Mouse (Mus musculus) neural tube, embryonic 11.5 days (tissue): ENCODE results near the gene Dnajc3. TPM values are rescaled to one million over a fixed set of nuclear protein-coding genes. Genes with fewer than 3 reads are reported as not detected.

Experiments
- ATAC-seq: fragments of 200-750 bp; cut with Nextera tagmentation; 2 replicates; pipeline ENCODE4 v1.8.0; 2017; ENCODE audit warnings: moderate number of reproducible peaks, mild to moderate bottlenecking, moderate TSS enrichment, moderate library complexity; ENCODE audit not compliant: insufficient read depth, low FRiP score, low TSS enrichment
- DNase-seq: peaks from one replicate; pipeline ENCODE4 v3.0.0-alpha.2; 2015; ENCODE audit warnings: low spot score
- H3K27ac ChIP-seq: fragments of 300-500 bp; sonication (generic); 2 replicates; pipeline ENCODE4 v1.5.1; 2014; ENCODE audit warnings: low read depth, mild to moderate bottlenecking, low read length
- H3K27me3 ChIP-seq: fragments of 300-500 bp; sonication (generic); 2 replicates; pipeline ENCODE4 v1.6.1; 2014; ENCODE audit warnings: mild to moderate bottlenecking, low read length, mixed read lengths; ENCODE audit not compliant: control insufficient read depth, insufficient read depth
- H3K36me3 ChIP-seq: fragments of 300-500 bp; sonication (generic); 2 replicates; pipeline ENCODE4 v1.6.1; 2014; ENCODE audit warnings: mild to moderate bottlenecking, low read length, moderate library complexity, mixed read lengths; ENCODE audit not compliant: control insufficient read depth, insufficient read depth
- H3K4me1 ChIP-seq: fragments of 300-500 bp; sonication (generic); 2 replicates; pipeline ENCODE4 v1.6.1; 2014; ENCODE audit warnings: low read length, mixed read lengths; ENCODE audit not compliant: control insufficient read depth, insufficient read depth
- H3K4me2 ChIP-seq: fragments of 300-500 bp; sonication (generic); 2 replicates; pipeline ENCODE4 v1.6.1; 2014; ENCODE audit warnings: low read depth, mild to moderate bottlenecking, moderate library complexity
- H3K4me3 ChIP-seq: fragments of 300-500 bp; sonication (generic); 2 replicates; pipeline ENCODE4 v1.5.1; 2014; ENCODE audit warnings: low read depth, low read length
- H3K9ac ChIP-seq: fragments of 300-500 bp; sonication (generic); 2 replicates; pipeline ENCODE4 v1.6.1; 2014; ENCODE audit warnings: mild to moderate bottlenecking, low read length
- H3K9me3 ChIP-seq: fragments of 300-500 bp; sonication (generic); 2 replicates; pipeline ENCODE4 v1.6.1; 2016; ENCODE audit warnings: low read length; ENCODE audit not compliant: control insufficient read depth
- WGBS: fragments of 180-500 bp; shearing (Covaris S2); extraction: QIAGEN DNeasy Blood & Tissue Kit; methylation state at CpG from one replicate; pipeline ENCODE4 v1.1.7; 2014; 5-methylcytosine and 5-hydroxymethylcytosine counted together
- polyA plus RNA-seq: library from polyadenylated mRNA; unstranded; fragments of >200 nt; fragmentation: Nextera tagmentation; extraction: Ambion mirVana; gene quantifications from 2 replicates; pipeline ENCODE4 v1.2.1, GENCODE M21; 2014

Dnajc3 gene
- polyA plus RNA-seq, 1 experiment from 2014 or later: 36.0 TPM

DNA sequence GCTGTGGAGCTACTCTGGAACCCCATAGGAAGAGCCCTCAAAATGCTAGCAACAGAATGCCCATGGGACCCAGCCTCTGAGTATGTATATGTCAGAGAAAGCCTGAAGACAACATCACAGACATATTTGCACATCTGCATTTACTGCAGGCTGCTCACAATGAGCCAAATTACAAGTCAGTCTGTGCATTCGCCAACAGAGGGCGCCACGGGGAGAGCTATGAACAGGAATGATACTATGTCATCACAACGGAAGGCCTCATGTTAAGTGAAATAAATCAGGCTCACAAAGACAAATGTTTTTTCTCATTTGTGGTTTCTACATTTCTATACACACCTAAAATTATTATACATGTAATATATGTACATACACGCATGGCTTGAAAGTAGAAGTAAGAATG is 88.1 kb downstream of the Dnajc3 start:
- 68% methylated on average over 5 of the region's 5 CpGs for WGBS
- DNase-seq: no peak

DNA sequence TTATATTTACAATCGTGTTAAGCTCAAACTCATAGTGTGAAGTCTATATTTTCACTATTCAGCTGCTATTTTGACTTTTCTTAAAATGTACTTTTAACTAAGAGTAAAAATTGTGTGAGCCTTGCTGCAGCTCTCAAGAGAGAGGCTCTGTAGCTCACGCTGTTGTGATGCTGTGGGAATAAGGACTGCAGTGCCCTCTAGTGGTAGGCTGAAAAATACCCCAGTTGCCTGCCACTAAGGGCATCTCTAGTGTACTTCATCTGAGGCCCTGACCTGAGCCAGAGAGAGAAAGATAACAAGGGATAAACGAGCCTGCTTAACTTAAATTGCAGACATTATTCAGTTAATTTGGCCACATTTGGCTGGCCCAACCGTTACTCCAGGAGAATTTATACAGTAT is 89.4 kb downstream of the Dnajc3 start:
- Histone ChIP-seq H3K27me3 (no peaks in the 10 kb centered on the region), H3K9ac (no peak overlapping the region), H3K4me1 (no peaks in the 10 kb centered on the region), H3K36me3 (no peaks in the 10 kb centered on the region), H3K4me3 (no peak overlapping the region), H3K9me3 (no peaks in the 10 kb centered on the region), H3K4me2 (no peak overlapping the region), H3K27ac (no peak overlapping the region)
- ATAC-seq (peak; percentile 78; the same call in 1 of the 2 replicates), DNase-seq (peak; percentile 30)
- 52% methylated on average over 4 of the region's 4 CpGs for WGBS

More for the DNA sequence above, 88.1 kb downstream of the Dnajc3 start:
- Histone ChIP-seq H3K9me3 (no peaks in the 10 kb centered on the region), H3K4me2 (no peak overlapping the region), H3K4me1 (no peaks in the 10 kb centered on the region), H3K4me3 (no peak overlapping the region), H3K36me3 (no peaks in the 10 kb centered on the region), H3K9ac (no peak overlapping the region), H3K27ac (no peak overlapping the region), H3K27me3 (no peaks in the 10 kb centered on the region)
- ATAC-seq: no peak

DNA sequence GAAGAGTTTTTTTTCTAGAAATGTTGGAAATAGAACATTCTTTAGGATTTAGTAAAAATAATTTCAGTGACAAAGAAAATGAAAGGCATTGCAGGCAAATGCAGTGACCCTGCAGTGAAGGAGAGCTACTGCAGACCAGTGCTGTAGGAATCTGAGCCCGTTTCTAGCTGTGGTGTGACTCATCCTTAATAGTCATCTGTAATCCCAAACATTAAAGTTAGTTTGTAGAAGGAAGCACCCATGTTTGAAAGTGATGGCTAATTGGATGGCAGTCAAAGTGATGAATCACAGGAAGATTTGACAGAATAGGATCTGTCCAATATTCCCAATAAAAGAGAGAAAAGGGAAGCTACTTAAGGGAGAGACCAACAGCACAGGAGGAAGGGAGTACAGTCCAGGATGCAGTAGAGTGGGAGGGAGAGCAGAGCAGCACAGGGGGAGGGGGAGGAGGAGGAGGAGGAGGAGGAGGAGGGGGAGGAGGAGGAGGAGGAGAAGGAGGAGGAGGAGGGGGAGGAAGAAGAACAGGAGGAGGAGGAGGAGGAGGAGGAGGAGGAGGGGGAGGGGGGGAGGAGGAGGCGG is 90.0 kb downstream of the Dnajc3 start:
- H3K9ac ChIP-seq: no peak overlapping the region
- no peaks in the 10 kb centered on the region for H3K9me3 ChIP-seq
- no peak overlapping the region for H3K27ac ChIP-seq
- WGBS: 70% methylated on average over 2 of the region's 2 CpGs
- H3K27me3 ChIP-seq: no peaks in the 10 kb centered on the region
- no peak for ATAC-seq
- DNase-seq: no peak
- H3K4me1 ChIP-seq: no peaks in the 10 kb centered on the region
- H3K36me3 ChIP-seq: no peaks in the 10 kb centered on the region
- H3K4me3 ChIP-seq: no peak overlapping the region
- no peak overlapping the region for H3K4me2 ChIP-seq

Other genes with a start within 250 kb of the Dnajc3 start
- 3.3 and 3.5 TPM in 2 replicates for gene Abcc4, start 231.8 kb upstream of the Dnajc3 start, polyA plus RNA-seq
- 0.38 and 0.54 TPM in 2 replicates for gene Cldn10, start 150.1 kb upstream of the Dnajc3 start, polyA plus RNA-seq
- 31.4 and 34.9 TPM in 2 replicates for gene Dzip1, start 12.5 kb upstream of the Dnajc3 start, polyA plus RNA-seq
- 16.2 and 16.4 TPM in 2 replicates for gene Uggt2, start 161.5 kb downstream of the Dnajc3 start, polyA plus RNA-seq
- 0.42 and 0.53 TPM in 2 replicates for gene Hs6st3, start 200.4 kb downstream of the Dnajc3 start, polyA plus RNA-seq